Mouse (Mus musculus): Measurements from ENCODE around the gene Sprr2a3. TPM values are rescaled to one million over a fixed set of nuclear protein-coding genes. Genes with fewer than 3 reads are reported as not detected.

The Sprr2a3 gene
- total and polyA plus RNA-seq, 3 experiments = not detected

- no peak for DNase-seq (ENCODE audit: low read depth, low spot score)
- Histone ChIP-seq H3K4me1 (ENCODE audit: control insufficient read depth in 1 of 2, insufficient read depth in 2 of 2, low read length in 2 of 2) (no peaks in the 10 kb centered on the region), H3K9ac (ENCODE audit: control insufficient read depth, low read depth, low read length, poor library complexity, severe bottlenecking) (no peak overlapping the region), H3K79me2 (ENCODE audit: control insufficient read depth, insufficient read depth, low read length, poor library complexity) (no peaks in the 10 kb centered on the region), H3K4me3 (ENCODE audit: control insufficient read depth in 1 of 2, insufficient read depth in 1 of 2, low read depth in 2 of 2, low read length in 2 of 2) (no peak overlapping the region), H3K27ac (ENCODE audit: control insufficient read depth, low read depth, low read length) (no peak overlapping the region), H3K9me3 (replicated peaks; ENCODE audit: insufficient read depth, low read length) (no peaks in the 10 kb centered on the region), H3K27me3 (ENCODE audit: control insufficient read depth in 1 of 2, insufficient read depth in 2 of 2, low read length in 2 of 2) (no peaks in the 10 kb centered on the region), H3K36me3 (ENCODE audit: control insufficient read depth in 1 of 2, insufficient read depth in 2 of 2, low read length in 2 of 2) (no peaks in the 10 kb centered on the region)
- TF ChIP-seq ETS1 (IDR thresholded peaks at IDR 0.05; ENCODE audit: low read depth, low read length) (no peak), TBP (IDR thresholded peaks at IDR 0.05; ENCODE audit: low read depth, low read length) (no peak), TCF12 (IDR thresholded peaks at IDR 0.05; ENCODE audit: low read depth, low read length) (no peak), NELFE (IDR thresholded peaks at IDR 0.05; ENCODE audit: low read depth, low read length) (no peak), ZC3H11A (IDR thresholded peaks at IDR 0.05; ENCODE audit: low read depth, low read length) (no peak), MYC (IDR thresholded peaks at IDR 0.05; ENCODE audit: low read depth, low read length) (no peak), USF2 (IDR thresholded peaks at IDR 0.05; ENCODE audit: borderline replicate concordance in 1 of 2, insufficient read depth in 1 of 2, low read depth in 1 of 2, low read length in 2 of 2) (no peak)
Measured at GRCm38 (mm10) chr3:92336278-92336677, 51.1 kb downstream of the Sprr2a3 start.

GRCm38 (mm10) chr3:92338840-92339239, 53.6 kb downstream of the Sprr2a3 start, which contains the start of gene Sprr2d:
TSS of gene Sprr2d (plus strand) at chr3:92339140.
- Histone ChIP-seq H3K9me3 (replicated peaks; ENCODE audit: insufficient read depth, low read length) (no peaks in the 10 kb centered on the region), H3K9ac (ENCODE audit: control insufficient read depth, low read depth, low read length, poor library complexity, severe bottlenecking) (no peak within 1 kb of the TSS), H3K4me3 (ENCODE audit: control insufficient read depth in 1 of 2, insufficient read depth in 1 of 2, low read depth in 2 of 2, low read length in 2 of 2) (no peak within 1 kb of the TSS), H3K27ac (ENCODE audit: control insufficient read depth, low read depth, low read length) (no peak within 1 kb of the TSS), H3K36me3 (ENCODE audit: control insufficient read depth in 1 of 2, insufficient read depth in 2 of 2, low read length in 2 of 2) (no peaks in the 10 kb centered on the region), H3K79me2 (ENCODE audit: control insufficient read depth, insufficient read depth, low read length, poor library complexity) (no peaks in the 10 kb centered on the region), H3K4me1 (ENCODE audit: control insufficient read depth in 1 of 2, insufficient read depth in 2 of 2, low read length in 2 of 2) (no peaks in the 10 kb centered on the region), H3K27me3 (ENCODE audit: control insufficient read depth in 1 of 2, insufficient read depth in 2 of 2, low read length in 2 of 2) (no peaks in the 10 kb centered on the region)
- TF ChIP-seq USF1 (IDR thresholded peaks at IDR 0.05; ENCODE audit: low read depth, low read length) (no peak), E2F4 (IDR thresholded peaks at IDR 0.05; ENCODE audit: borderline replicate concordance, low read depth, low read length) (no peak), UBTF (IDR thresholded peaks at IDR 0.05; ENCODE audit: borderline replicate concordance, insufficient read depth, low read depth, low read length) (no peak), ZMIZ1 (IDR thresholded peaks at IDR 0.05; ENCODE audit: low read depth, low read length) (no peak), POLR2AphosphoS5 (IDR thresholded peaks at IDR 0.05; ENCODE audit: borderline replicate concordance, low read depth, low read length) (no peak), POLR2A (IDR thresholded peaks at IDR 0.05; ENCODE audit: control insufficient read depth in 1 of 2, insufficient read depth in 1 of 2, low read depth in 1 of 2, low read length in 2 of 2, poor library complexity in 1 of 2) (no peak), HCFC1 (IDR thresholded peaks at IDR 0.05; ENCODE audit: low read depth, low read length) (no peak), ZKSCAN1 (IDR thresholded peaks at IDR 0.05; ENCODE audit: low read depth, low read length) (no peak), MXI1 (IDR thresholded peaks at IDR 0.05; ENCODE audit: low read depth, low read length) (no peak), CTCF (IDR thresholded peaks at IDR 0.05 in 2 of 3, conservative IDR thresholded peaks at IDR 0.05 in 1 of 3; ENCODE audit: control insufficient read depth in 1 of 3, insufficient read depth in 1 of 3, low read depth in 2 of 3, low read length in 3 of 3, poor library complexity in 1 of 3, severe bottlenecking in 1 of 3) (no peak), ELF1 (IDR thresholded peaks at IDR 0.05; ENCODE audit: low read depth, low read length) (no peak), MYB (IDR thresholded peaks at IDR 0.05; ENCODE audit: low read depth, low read length) (no peak), GATA1 (IDR thresholded peaks at IDR 0.05; ENCODE audit: low read depth, low read length) (no peak), RCOR1 (IDR thresholded peaks at IDR 0.05; ENCODE audit: low read depth, low read length) (no peak), MAFK (IDR thresholded peaks at IDR 0.05; ENCODE audit: borderline replicate concordance, low read depth, low read length) (no peak)
- DNase-seq (ENCODE audit: low read depth, low spot score) = no peak

Other genes with a start within 250 kb of the Sprr2a3 start
- not detected in 2 replicates for gene Lor, start 202.3 kb upstream of the Sprr2a3 start, total RNA-seq (2012; rRNA removed)
- not detected for gene Lor, start 202.3 kb upstream of the Sprr2a3 start, polyA plus RNA-seq (2012; ENCODE audit: insufficient read depth in 1 of 2, insufficient read length in 2 of 2, low read depth in 1 of 2, low replicate concordance in 2 of 2, missing spikeins in 1 of 2)
- not detected in 2 replicates for gene Prr9, start 161.5 kb upstream of the Sprr2a3 start, total RNA-seq (2012; rRNA removed)
- gene Prr9, start 161.5 kb upstream of the Sprr2a3 start, polyA plus RNA-seq (2012; ENCODE audit: insufficient read depth in 1 of 2, insufficient read length in 2 of 2, low read depth in 1 of 2, low replicate concordance in 2 of 2, missing spikeins in 1 of 2) = not detected
- gene Lelp1, start 142.7 kb upstream of the Sprr2a3 start, total RNA-seq (2012; rRNA removed) = not detected in 2 replicates
- not detected for gene Lelp1, start 142.7 kb upstream of the Sprr2a3 start, polyA plus RNA-seq (2012; ENCODE audit: insufficient read depth in 1 of 2, insufficient read length in 2 of 2, low read depth in 1 of 2, low replicate concordance in 2 of 2, missing spikeins in 1 of 2)
- not detected in 2 replicates for gene Sprr2a1, start 69.6 kb upstream of the Sprr2a3 start, total RNA-seq (2012; rRNA removed)
- not detected for gene Sprr2a1, start 69.6 kb upstream of the Sprr2a3 start, polyA plus RNA-seq (2012; ENCODE audit: insufficient read depth in 1 of 2, insufficient read length in 2 of 2, low read depth in 1 of 2, low replicate concordance in 2 of 2, missing spikeins in 1 of 2)
- 0.04 TPM in 1 of 2 replicates, not detected in the other for gene Sprr2a2, start 69.5 kb upstream of the Sprr2a3 start, total RNA-seq (2012; rRNA removed)
- not detected for gene Sprr2a2, start 69.5 kb upstream of the Sprr2a3 start, polyA plus RNA-seq (2012; ENCODE audit: insufficient read depth in 1 of 2, insufficient read length in 2 of 2, low read depth in 1 of 2, low replicate concordance in 2 of 2, missing spikeins in 1 of 2)
- gene Sprr2b, start 31.2 kb downstream of the Sprr2a3 start, total RNA-seq (2012; rRNA removed) = not detected in 2 replicates
- not detected for gene Sprr2b, start 31.2 kb downstream of the Sprr2a3 start, polyA plus RNA-seq (2012; ENCODE audit: insufficient read depth in 1 of 2, insufficient read length in 2 of 2, low read depth in 1 of 2, low replicate concordance in 2 of 2, missing spikeins in 1 of 2)
- gene Sprr2d, start 53.7 kb downstream of the Sprr2a3 start, total RNA-seq (2012; rRNA removed) = not detected in 2 replicates
- gene Sprr2d, start 53.7 kb downstream of the Sprr2a3 start, polyA plus RNA-seq (2012; ENCODE audit: insufficient read depth in 1 of 2, insufficient read length in 2 of 2, low read depth in 1 of 2, low replicate concordance in 2 of 2, missing spikeins in 1 of 2) = not detected
- gene Sprr2e, start 66.7 kb downstream of the Sprr2a3 start, total RNA-seq (2012; rRNA removed) = not detected in 2 replicates
- gene Sprr2e, start 66.7 kb downstream of the Sprr2a3 start, polyA plus RNA-seq (2012; ENCODE audit: insufficient read depth in 1 of 2, insufficient read length in 2 of 2, low read depth in 1 of 2, low replicate concordance in 2 of 2, missing spikeins in 1 of 2) = not detected
- gene Sprr2f, start 79.8 kb downstream of the Sprr2a3 start, total RNA-seq (2012; rRNA removed) = not detected in 2 replicates
- gene Sprr2f, start 79.8 kb downstream of the Sprr2a3 start, polyA plus RNA-seq (2012; ENCODE audit: insufficient read depth in 1 of 2, insufficient read length in 2 of 2, low read depth in 1 of 2, low replicate concordance in 2 of 2, missing spikeins in 1 of 2) = not detected
- not detected in 2 replicates for gene Sprr2h, start 100.3 kb downstream of the Sprr2a3 start, total RNA-seq (2012; rRNA removed)
- not detected for gene Sprr2h, start 100.3 kb downstream of the Sprr2a3 start, polyA plus RNA-seq (2012; ENCODE audit: insufficient read depth in 1 of 2, insufficient read length in 2 of 2, low read depth in 1 of 2, low replicate concordance in 2 of 2, missing spikeins in 1 of 2)
- gene Sprr2i, start 122.6 kb downstream of the Sprr2a3 start, total RNA-seq (2012; rRNA removed) = not detected in 2 replicates
- gene Sprr2i, start 122.6 kb downstream of the Sprr2a3 start, polyA plus RNA-seq (2012; ENCODE audit: insufficient read depth in 1 of 2, insufficient read length in 2 of 2, low read depth in 1 of 2, low replicate concordance in 2 of 2, missing spikeins in 1 of 2) = not detected
- not detected in 2 replicates for gene Sprr2j-ps, start 132.7 kb downstream of the Sprr2a3 start, total RNA-seq (2012; rRNA removed)
- not detected for gene Sprr2j-ps, start 132.7 kb downstream of the Sprr2a3 start, polyA plus RNA-seq (2012; ENCODE audit: insufficient read depth in 1 of 2, insufficient read length in 2 of 2, low read depth in 1 of 2, low replicate concordance in 2 of 2, missing spikeins in 1 of 2)
- gene Gm9774, start 144.0 kb downstream of the Sprr2a3 start, total RNA-seq (2012; rRNA removed) = 17.4 and 26.0 TPM in 2 replicates
- 100 to 1,000 TPM; 107 to 140 TPM for gene Gm9774, start 144.0 kb downstream of the Sprr2a3 start, polyA plus RNA-seq (2012; ENCODE audit: insufficient read depth in 1 of 2, insufficient read length in 2 of 2, low read depth in 1 of 2, low replicate concordance in 2 of 2, missing spikeins in 1 of 2)
- not detected in 2 replicates for gene Sprr2k, start 147.2 kb downstream of the Sprr2a3 start, total RNA-seq (2012; rRNA removed)
- not detected for gene Sprr2k, start 147.2 kb downstream of the Sprr2a3 start, polyA plus RNA-seq (2012; ENCODE audit: insufficient read depth in 1 of 2, insufficient read length in 2 of 2, low read depth in 1 of 2, low replicate concordance in 2 of 2, missing spikeins in 1 of 2)
- gene Sprr1b, start 153.4 kb downstream of the Sprr2a3 start, total RNA-seq (2012; rRNA removed) = not detected in 2 replicates
- gene Sprr1b, start 153.4 kb downstream of the Sprr2a3 start, polyA plus RNA-seq (2012; ENCODE audit: insufficient read depth in 1 of 2, insufficient read length in 2 of 2, low read depth in 1 of 2, low replicate concordance in 2 of 2, missing spikeins in 1 of 2) = not detected
- not detected in 2 replicates for gene Sprr3, start 173.3 kb downstream of the Sprr2a3 start, total RNA-seq (2012; rRNA removed)
- not detected for gene Sprr3, start 173.3 kb downstream of the Sprr2a3 start, polyA plus RNA-seq (2012; ENCODE audit: insufficient read depth in 1 of 2, insufficient read length in 2 of 2, low read depth in 1 of 2, low replicate concordance in 2 of 2, missing spikeins in 1 of 2)
- not detected in 2 replicates for gene Sprr1a, start 200.5 kb downstream of the Sprr2a3 start, total RNA-seq (2012; rRNA removed)
- gene Sprr1a, start 200.5 kb downstream of the Sprr2a3 start, polyA plus RNA-seq (2012; ENCODE audit: insufficient read depth in 1 of 2, insufficient read length in 2 of 2, low read depth in 1 of 2, low replicate concordance in 2 of 2, missing spikeins in 1 of 2) = not detected
- not detected in 2 replicates for gene Sprr4, start 215.1 kb downstream of the Sprr2a3 start, total RNA-seq (2012; rRNA removed)
- not detected for gene Sprr4, start 215.1 kb downstream of the Sprr2a3 start, polyA plus RNA-seq (2012; ENCODE audit: insufficient read depth in 1 of 2, insufficient read length in 2 of 2, low read depth in 1 of 2, low replicate concordance in 2 of 2, missing spikeins in 1 of 2)
- not detected in 2 replicates for gene 2310046K23Rik, start 249.1 kb downstream of the Sprr2a3 start, total RNA-seq (2012; rRNA removed)
- not detected for gene 2310046K23Rik, start 249.1 kb downstream of the Sprr2a3 start, polyA plus RNA-seq (2012; ENCODE audit: insufficient read depth in 1 of 2, insufficient read length in 2 of 2, low read depth in 1 of 2, low replicate concordance in 2 of 2, missing spikeins in 1 of 2)